Mouse (Mus musculus) testis, adult 2 months (tissue): ENCODE data around the gene Matk. TPM values are rescaled to one million over a fixed set of nuclear protein-coding genes. Genes with fewer than 3 reads are reported as not detected.

ENCODE experiments used
- H3K27ac ChIP-seq: fragments of 200-500 bp; 2 replicates; pipeline ENCODE4 v1.5.1; 2012; ENCODE audit warnings: low read depth, low read length; ENCODE audit not compliant: control insufficient read depth, insufficient read depth
- H3K27me3 ChIP-seq: fragments of 200-500 bp; 2 replicates; pipeline ENCODE4 v1.6.1; 2012; ENCODE audit warnings: mild to moderate bottlenecking, low read length, moderate library complexity; ENCODE audit not compliant: control insufficient read depth, insufficient read depth
- H3K36me3 ChIP-seq: fragments of 200-500 bp; 2 replicates; pipeline ENCODE4 v1.6.1; 2012; ENCODE audit warnings: mild to moderate bottlenecking, low read length; ENCODE audit not compliant: control insufficient read depth, insufficient read depth
- H3K4me1 ChIP-seq: fragments of 200-500 bp; 2 replicates; pipeline ENCODE4 v1.6.1; 2012; ENCODE audit warnings: low read length; ENCODE audit not compliant: control insufficient read depth, insufficient read depth
- H3K4me3 ChIP-seq: fragments of 200-500 bp; 2 replicates; pipeline ENCODE4 v1.5.1; 2012; ENCODE audit warnings: low read depth, mild to moderate bottlenecking, low read length, moderate library complexity, mixed read lengths; ENCODE audit not compliant: control insufficient read depth
- CTCF ChIP-seq: fragments of 200-500 bp; IDR thresholded peaks from 2 replicates; pipeline ENCODE4 v1.5.1; 2012; ENCODE audit warnings: low read depth, mild to moderate bottlenecking, inconsistent platforms, low read length, moderate library complexity; ENCODE audit not compliant: control insufficient read depth, insufficient read depth, insufficient replicate concordance
- POLR2A ChIP-seq: fragments of 200-500 bp; IDR thresholded peaks from 2 replicates; pipeline ENCODE4 v1.6.1; 2012; ENCODE audit warnings: low read depth, mild to moderate bottlenecking, inconsistent platforms, low read length, moderate library complexity; ENCODE audit not compliant: control insufficient read depth
- polyA plus RNA-seq: library from polyadenylated mRNA; depleted of rRNA; stranded (reverse); fragments of >200 nt; gene quantifications from 2 replicates; pipeline ENCODE4 v1.2.3, GENCODE M21; 2012

Matk gene
- polyA plus RNA-seq, 1 experiment = 3.0 TPM

DNA sequence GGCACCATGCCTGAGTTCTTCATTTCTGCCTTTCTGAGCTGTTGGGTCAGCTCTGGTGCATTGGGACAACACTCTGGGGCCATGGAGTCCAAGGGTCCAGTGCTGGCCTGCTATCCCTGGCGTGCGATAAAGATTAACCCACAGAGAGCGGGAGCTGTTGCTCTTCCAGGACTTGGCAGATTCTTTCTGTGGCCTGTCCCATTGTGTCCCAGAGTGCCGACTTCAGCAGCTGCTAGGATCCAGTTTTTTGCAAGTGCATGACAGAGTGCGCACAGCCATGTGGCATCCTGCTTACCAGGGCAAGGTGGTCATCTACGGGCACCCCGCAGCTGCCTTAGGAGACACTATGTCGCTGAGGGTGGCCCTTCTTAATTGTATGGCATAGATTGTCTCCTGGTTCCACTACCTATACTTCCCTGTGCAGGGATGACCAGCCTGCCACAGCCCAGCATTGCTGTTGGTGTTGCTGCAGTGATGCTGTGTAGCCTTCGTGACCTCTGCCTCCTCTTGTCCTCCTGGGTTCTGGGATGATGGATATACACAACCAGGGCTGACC lies 47.7 kb downstream of the Matk start:
- Histone ChIP-seq H3K27ac (no peak overlapping the region), H3K27me3 (no peaks in the 10 kb centered on the region), H3K4me3 (no peak overlapping the region), H3K4me1 (no peaks in the 10 kb centered on the region; the same call in 1 of the 2 replicates), H3K36me3 (no peaks in the 10 kb centered on the region)
- no peak for TF ChIP-seq CTCF
- no peak for TF ChIP-seq POLR2A

DNA sequence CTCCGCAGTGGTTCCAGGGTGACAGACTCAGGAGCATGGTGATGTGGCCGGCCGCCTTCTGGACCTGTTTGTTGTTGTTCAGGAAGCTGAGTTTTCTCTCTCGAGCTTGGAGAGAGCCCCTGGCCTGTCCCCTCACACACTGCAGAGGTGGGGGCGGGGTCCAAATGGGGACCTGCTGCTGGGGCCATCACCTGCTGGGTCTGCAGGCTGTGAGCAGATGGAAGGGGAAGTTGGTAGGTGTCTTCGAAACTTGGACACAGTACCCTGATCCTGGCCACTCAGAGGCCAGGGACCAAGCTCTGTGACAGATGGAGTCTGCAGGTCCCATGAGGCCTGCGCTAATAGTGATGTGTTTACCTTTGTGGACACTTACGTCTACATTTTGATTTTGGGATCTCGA lies 48.6 kb downstream of the Matk start:
- Histone ChIP-seq H3K27ac (no peak overlapping the region), H3K27me3 (no peaks in the 10 kb centered on the region), H3K4me1 (no peaks in the 10 kb centered on the region; the same call in 1 of the 2 replicates), H3K36me3 (no peaks in the 10 kb centered on the region), H3K4me3 (no peak overlapping the region)
- TF ChIP-seq POLR2A (no peak), CTCF (no peak)

- TF ChIP-seq CTCF (no peak), POLR2A (no peak)
- no peaks in the 10 kb centered on the region; the same call in 1 of the 2 replicates for H3K4me1 ChIP-seq
- no peaks in the 10 kb centered on the region for H3K36me3 ChIP-seq
- no peak overlapping the region for H3K4me3 ChIP-seq
- no peaks in the 10 kb centered on the region for H3K27me3 ChIP-seq
- no peak overlapping the region for H3K27ac ChIP-seq
Observed at GRCm38 (mm10) chr10:81302288-81302687, 49.6 kb downstream of the Matk start.

GRCm38 (mm10) chr10:81302781-81303218 lies 50.1 kb downstream of the Matk start:
- Histone ChIP-seq H3K27me3 (no peaks in the 10 kb centered on the region), H3K4me3 (no peak overlapping the region), H3K27ac (no peak overlapping the region), H3K36me3 (no peaks in the 10 kb centered on the region), H3K4me1 (no peaks in the 10 kb centered on the region; the same call in 1 of the 2 replicates)
- no peak for TF ChIP-seq POLR2A

GRCm38 (mm10) chr10:81303258-81303657 lies 50.5 kb downstream of the Matk start:
- H3K27me3 ChIP-seq = no peaks in the 10 kb centered on the region
- no peak for TF ChIP-seq CTCF
- TF ChIP-seq POLR2A = no peak
- no peak overlapping the region for H3K27ac ChIP-seq
- no peaks in the 10 kb centered on the region for H3K36me3 ChIP-seq
- H3K4me1 ChIP-seq = no peaks in the 10 kb centered on the region; the same call in 1 of the 2 replicates
- no peak overlapping the region for H3K4me3 ChIP-seq

GRCm38 (mm10) chr10:81303761-81304160 lies 51.0 kb downstream of the Matk start:
- no peak for TF ChIP-seq POLR2A
- TF ChIP-seq CTCF = no peak
- Histone ChIP-seq H3K4me1 (no peaks in the 10 kb centered on the region; the same call in 1 of the 2 replicates), H3K4me3 (no peak overlapping the region), H3K27me3 (no peaks in the 10 kb centered on the region), H3K36me3 (no peaks in the 10 kb centered on the region), H3K27ac (no peak overlapping the region)

DNA sequence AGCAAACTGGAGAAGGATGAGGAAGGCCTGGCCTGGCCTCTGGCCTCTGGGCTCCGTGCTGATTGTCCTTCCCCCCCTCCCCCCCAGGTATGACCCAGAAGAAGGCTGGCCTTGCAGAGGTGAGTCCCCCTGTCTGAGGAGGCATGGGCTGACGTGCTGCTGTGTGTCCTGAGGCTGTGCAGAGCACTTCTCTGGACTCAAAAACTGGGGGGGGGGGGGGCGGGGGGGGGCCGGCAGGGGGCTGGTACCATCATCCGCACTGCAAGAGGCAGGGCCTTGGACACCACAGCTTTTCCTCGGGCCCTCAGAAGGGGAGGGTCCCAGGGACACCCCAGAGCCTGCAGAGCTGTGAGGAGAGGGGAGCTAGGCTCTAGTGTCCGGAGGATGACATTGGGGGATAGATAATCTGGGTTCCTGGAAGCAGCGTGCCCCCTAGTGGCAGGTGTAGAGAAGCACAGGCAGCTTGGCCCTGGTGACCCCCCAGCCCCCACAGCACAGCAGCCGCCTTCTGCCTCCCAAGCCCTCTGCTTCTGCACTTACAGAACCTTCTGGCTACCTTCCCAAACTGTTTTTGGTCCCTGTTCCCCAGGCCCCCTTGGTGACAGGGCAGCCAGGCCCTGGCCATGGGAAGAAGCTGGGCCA lies 52.0 kb downstream of the Matk start:
- H3K4me3 ChIP-seq = no peak overlapping the region
- peak; percentile 88 for TF ChIP-seq CTCF
- no peak for TF ChIP-seq POLR2A
- H3K27me3 ChIP-seq = no peaks in the 10 kb centered on the region
- no peak overlapping the region for H3K27ac ChIP-seq
- H3K4me1 ChIP-seq = no peaks in the 10 kb centered on the region; the same call in 1 of the 2 replicates
- H3K36me3 ChIP-seq = no peaks in the 10 kb centered on the region
